Mouse (Mus musculus) testis, adult 2 months (tissue): ENCODE measurements at regions not wholly inside any gene's neighbourhood (a gene's known extent, or its start where the extent isn't known, plus 50 kb on each side); places are given as distances from the start of the nearest gene placed in this dataset.

ENCODE experiments used
- H3K27ac ChIP-seq: fragments of 200-500 bp; 2 replicates; pipeline ENCODE4 v1.5.1; 2012; ENCODE audit warnings: low read depth, low read length; ENCODE audit not compliant: control insufficient read depth, insufficient read depth
- H3K27me3 ChIP-seq: fragments of 200-500 bp; 2 replicates; pipeline ENCODE4 v1.6.1; 2012; ENCODE audit warnings: mild to moderate bottlenecking, low read length, moderate library complexity; ENCODE audit not compliant: control insufficient read depth, insufficient read depth
- H3K36me3 ChIP-seq: fragments of 200-500 bp; 2 replicates; pipeline ENCODE4 v1.6.1; 2012; ENCODE audit warnings: mild to moderate bottlenecking, low read length; ENCODE audit not compliant: control insufficient read depth, insufficient read depth
- H3K4me1 ChIP-seq: fragments of 200-500 bp; 2 replicates; pipeline ENCODE4 v1.6.1; 2012; ENCODE audit warnings: low read length; ENCODE audit not compliant: control insufficient read depth, insufficient read depth
- H3K4me3 ChIP-seq: fragments of 200-500 bp; 2 replicates; pipeline ENCODE4 v1.5.1; 2012; ENCODE audit warnings: low read depth, mild to moderate bottlenecking, low read length, moderate library complexity, mixed read lengths; ENCODE audit not compliant: control insufficient read depth
- CTCF ChIP-seq: fragments of 200-500 bp; IDR thresholded peaks from 2 replicates; pipeline ENCODE4 v1.5.1; 2012; ENCODE audit warnings: low read depth, mild to moderate bottlenecking, inconsistent platforms, low read length, moderate library complexity; ENCODE audit not compliant: control insufficient read depth, insufficient read depth, insufficient replicate concordance
- POLR2A ChIP-seq: fragments of 200-500 bp; IDR thresholded peaks from 2 replicates; pipeline ENCODE4 v1.6.1; 2012; ENCODE audit warnings: low read depth, mild to moderate bottlenecking, inconsistent platforms, low read length, moderate library complexity; ENCODE audit not compliant: control insufficient read depth

DNA sequence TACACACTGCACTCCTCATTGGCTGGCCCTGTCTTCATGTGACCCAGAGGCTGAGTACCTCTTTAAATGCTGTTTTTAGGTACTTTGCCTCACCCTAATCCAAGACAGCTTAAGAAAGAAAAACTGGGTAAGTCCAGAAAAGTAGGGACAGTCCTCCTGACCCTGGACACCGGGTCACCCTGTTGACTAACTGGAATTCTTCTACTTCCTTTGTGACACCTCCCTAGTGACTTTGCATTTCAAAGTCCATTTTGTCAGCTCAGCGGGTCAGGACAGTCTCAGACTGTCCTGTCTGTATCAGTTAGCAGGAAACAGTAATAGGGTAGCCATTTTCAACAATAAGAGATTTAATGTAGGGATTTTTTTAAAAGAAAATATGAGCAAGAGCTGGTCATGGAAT is 180.8 kb downstream of the Rplp1 start:
- Histone ChIP-seq H3K4me1 (no peaks in the 10 kb centered on the region), H3K4me3 (no peak overlapping the region), H3K36me3 (no peaks in the 10 kb centered on the region), H3K27me3 (no peaks in the 10 kb centered on the region), H3K27ac (no peak overlapping the region)
- TF ChIP-seq POLR2A: no peak
- TF ChIP-seq CTCF: no peak

DNA sequence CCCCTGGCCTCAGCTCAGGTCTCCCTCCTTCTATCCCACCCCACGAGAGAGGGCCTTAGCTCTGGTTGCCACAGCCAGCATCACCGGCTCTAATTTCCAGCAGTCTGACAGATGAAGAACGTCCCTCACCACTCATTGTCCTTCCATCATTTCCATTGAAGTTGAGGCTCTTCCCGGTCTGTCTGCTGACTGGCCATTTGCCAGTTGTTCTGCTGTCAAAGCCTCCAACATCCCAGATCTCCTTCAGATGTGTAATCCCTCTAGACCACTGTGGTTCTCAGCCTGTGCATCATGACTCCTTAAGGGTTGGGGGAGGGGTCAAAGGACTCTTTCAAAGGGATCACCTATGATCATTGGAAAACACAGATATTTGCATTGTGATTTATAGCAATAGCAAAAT is 181.6 kb downstream of the Rplp1 start:
- H3K4me1 ChIP-seq: no peaks in the 10 kb centered on the region
- no peak overlapping the region for H3K27ac ChIP-seq
- no peaks in the 10 kb centered on the region for H3K36me3 ChIP-seq
- H3K27me3 ChIP-seq: no peaks in the 10 kb centered on the region
- H3K4me3 ChIP-seq: no peak overlapping the region
- TF ChIP-seq CTCF (no peak), POLR2A (no peak)

DNA sequence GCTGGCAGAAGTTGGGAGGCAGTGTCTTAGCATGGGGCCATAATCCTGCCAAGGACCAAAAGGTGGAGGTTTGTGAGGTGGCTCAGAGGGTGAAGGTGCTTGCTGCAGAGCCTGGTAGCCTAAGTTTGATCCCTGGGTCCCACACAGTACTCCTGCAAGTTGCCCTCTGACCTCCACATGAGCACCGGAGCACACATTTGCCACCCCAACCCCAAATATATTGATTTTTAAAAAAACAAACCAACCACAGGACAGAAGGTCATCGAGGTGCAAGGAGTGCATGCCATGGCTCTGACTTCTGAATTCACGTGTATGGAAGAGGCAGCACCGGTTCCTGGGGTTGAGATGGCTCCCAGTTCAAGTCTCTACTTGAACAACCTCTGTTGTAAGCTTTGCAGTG is 186.2 kb downstream of the Rplp1 start:
- Histone ChIP-seq H3K27ac (no peak overlapping the region), H3K4me1 (no peaks in the 10 kb centered on the region), H3K36me3 (no peaks in the 10 kb centered on the region), H3K27me3 (no peaks in the 10 kb centered on the region), H3K4me3 (no peak overlapping the region)
- TF ChIP-seq CTCF (no peak), POLR2A (no peak)

DNA sequence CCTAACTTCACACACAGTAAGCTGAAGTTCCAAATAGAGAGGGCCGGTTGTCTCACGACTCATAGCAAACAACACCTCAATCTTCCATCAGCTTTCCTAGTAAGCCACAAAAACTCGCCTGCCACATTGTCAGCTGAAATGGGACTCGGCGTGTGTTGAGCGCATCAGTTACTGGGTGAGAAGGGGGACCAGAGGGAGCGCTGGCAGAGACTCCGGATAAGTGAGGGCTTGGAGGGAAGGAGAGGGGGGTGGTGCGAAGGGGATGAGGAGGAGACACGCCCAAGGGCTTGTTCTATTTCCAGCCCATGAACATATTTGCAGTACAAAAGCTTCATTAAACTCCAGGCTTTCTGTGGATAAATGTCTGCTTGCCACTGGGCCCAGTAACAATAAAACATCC is 186.7 kb downstream of the Rplp1 start:
- no peaks in the 10 kb centered on the region for H3K27me3 ChIP-seq
- H3K4me1 ChIP-seq: no peaks in the 10 kb centered on the region
- TF ChIP-seq CTCF (no peak), POLR2A (no peak)
- H3K4me3 ChIP-seq: no peak overlapping the region
- no peak overlapping the region for H3K27ac ChIP-seq
- H3K36me3 ChIP-seq: no peaks in the 10 kb centered on the region

DNA sequence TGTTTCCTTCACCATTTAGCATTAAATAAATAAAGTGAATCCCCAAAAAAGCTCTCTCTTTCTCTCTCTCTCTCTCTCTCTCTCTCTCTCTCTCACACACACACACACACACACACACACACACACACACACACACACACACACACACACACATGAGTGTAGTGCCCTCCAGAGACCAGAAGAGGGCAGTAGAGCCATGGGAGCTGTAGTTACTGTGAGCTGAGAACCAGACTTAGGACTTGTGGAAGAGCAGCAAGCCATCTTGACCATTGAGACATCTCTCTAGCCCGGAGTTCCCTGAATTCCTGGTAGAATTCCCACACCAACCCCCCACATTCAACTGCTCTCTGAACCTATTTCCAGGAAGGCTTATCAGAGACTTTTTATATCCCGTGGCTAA is 190.3 kb downstream of the Rplp1 start:
- TF ChIP-seq POLR2A (no peak), CTCF (no peak)
- Histone ChIP-seq H3K4me1 (no peaks in the 10 kb centered on the region), H3K4me3 (no peak overlapping the region), H3K27ac (no peak overlapping the region), H3K36me3 (no peaks in the 10 kb centered on the region), H3K27me3 (no peaks in the 10 kb centered on the region)

DNA sequence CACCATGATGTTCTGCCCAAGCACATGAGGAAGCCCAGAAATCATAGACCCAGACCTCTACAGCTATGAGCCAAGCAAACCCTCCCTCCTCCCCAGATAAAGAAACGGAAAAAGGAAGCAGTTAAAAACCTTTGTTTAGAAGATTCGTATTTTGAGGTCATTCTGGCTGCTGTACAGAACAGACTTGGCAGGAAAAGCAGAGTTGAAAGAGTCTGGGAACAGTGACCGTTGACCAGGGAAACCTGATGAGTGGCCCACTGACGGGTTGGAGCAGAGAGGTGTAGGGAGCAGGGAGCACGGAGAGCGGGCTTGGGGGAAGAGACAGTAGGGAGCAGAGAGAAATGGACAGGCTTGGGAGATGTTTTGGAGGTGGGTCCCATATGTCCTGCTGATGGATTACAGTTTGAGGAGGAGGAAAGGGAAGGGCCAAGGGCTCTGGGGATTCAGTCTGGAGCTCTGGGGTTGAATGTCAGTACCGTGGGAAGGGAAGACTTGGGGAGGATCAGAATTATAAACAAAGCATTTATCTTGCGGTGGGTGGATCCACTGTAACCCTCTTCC is 191.2 kb downstream of the Rplp1 start:
- no peaks in the 10 kb centered on the region for H3K27me3 ChIP-seq
- no peaks in the 10 kb centered on the region for H3K36me3 ChIP-seq
- no peak for TF ChIP-seq CTCF
- H3K27ac ChIP-seq: no peak overlapping the region
- no peaks in the 10 kb centered on the region for H3K4me1 ChIP-seq
- no peak overlapping the region for H3K4me3 ChIP-seq

DNA sequence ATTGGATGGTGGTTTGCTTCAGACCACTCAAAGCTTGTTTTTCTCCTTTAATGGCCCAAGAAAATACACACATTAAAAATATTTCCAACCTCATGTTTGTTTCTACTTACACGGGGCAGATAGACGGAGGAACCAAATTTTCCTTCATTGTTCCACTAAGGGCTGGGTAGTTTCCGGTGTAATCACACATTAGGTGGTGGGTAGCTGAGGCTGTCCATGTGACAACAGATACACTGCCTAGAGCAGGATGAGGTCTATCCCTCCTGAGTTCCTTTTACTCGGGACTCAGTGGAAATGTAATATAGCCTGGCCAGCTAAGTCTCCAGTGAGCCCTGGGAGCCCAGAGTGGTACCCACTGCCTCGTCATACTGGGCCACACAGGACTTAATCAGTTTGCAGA is 192.5 kb downstream of the Rplp1 start:
- no peak overlapping the region for H3K27ac ChIP-seq
- no peaks in the 10 kb centered on the region for H3K4me1 ChIP-seq
- no peak overlapping the region for H3K4me3 ChIP-seq
- H3K36me3 ChIP-seq: no peaks in the 10 kb centered on the region
- no peak for TF ChIP-seq POLR2A
- TF ChIP-seq CTCF: no peak
- H3K27me3 ChIP-seq: no peaks in the 10 kb centered on the region

DNA sequence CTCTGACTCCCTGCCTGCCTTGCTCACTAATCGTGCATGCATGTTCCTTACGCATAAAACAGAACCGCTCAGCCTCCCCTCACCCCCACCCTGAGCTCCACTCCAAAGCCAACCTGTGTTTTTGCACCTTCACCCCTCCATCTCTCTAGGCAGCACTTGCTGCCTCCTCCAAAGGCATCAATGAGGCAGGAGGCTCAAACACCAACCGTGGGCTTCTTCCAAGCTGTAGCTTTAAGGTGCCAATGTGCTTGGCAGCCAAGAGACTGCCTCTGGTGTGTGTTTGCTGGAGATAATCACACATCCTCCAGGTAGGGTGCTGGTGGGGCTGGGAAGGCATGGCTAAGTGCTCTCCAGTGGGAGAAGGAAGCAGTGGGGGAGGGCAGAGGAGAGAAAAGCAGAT is 193.3 kb downstream of the Rplp1 start:
- no peaks in the 10 kb centered on the region for H3K36me3 ChIP-seq
- no peak for TF ChIP-seq CTCF
- no peak for TF ChIP-seq POLR2A
- H3K27me3 ChIP-seq: no peaks in the 10 kb centered on the region
- H3K4me3 ChIP-seq: no peak overlapping the region
- no peaks in the 10 kb centered on the region for H3K4me1 ChIP-seq
- H3K27ac ChIP-seq: no peak overlapping the region
